Mouse (Mus musculus) lung, postnatal 0 days (tissue): ENCODE measurements at regions not wholly inside any gene's neighbourhood (a gene's known extent, or its start where the extent isn't known, plus 50 kb on each side); places are given as distances from the start of the nearest gene placed in this dataset.

Experiments used
- CTCF ChIP-seq: IDR thresholded peaks from 2 replicates; pipeline ENCODE4 v1.5.1; 2016; ENCODE audit warnings: antibody characterized with exemption, mild to moderate bottlenecking
- EP300 ChIP-seq: IDR thresholded peaks from 2 replicates; pipeline ENCODE4 v1.6.1; 2016; ENCODE audit warnings: antibody characterized with exemption, mild to moderate bottlenecking, control low read depth

DNA sequence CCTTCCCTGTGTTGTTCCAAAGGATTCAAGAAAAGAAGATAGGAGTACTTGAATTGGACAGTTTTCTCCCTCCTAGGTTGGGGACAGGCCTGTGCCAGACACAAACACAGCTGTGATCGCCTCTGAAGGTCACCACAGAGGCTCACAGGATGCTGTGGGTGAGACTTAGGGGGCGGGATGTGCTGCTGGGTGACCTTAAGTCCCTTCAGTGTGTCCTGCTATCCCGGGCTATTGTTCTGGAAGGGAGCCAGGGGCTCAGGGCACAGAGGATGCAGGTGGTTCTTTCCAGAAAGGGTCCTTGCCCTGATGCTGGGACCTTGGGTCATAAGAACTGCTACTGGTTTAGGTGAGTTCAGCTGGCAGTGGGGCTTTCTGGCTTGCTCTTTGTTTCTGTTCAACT lies 67.7 kb downstream of the Lrrc30 start:
- TF ChIP-seq CTCF (no peak), EP300 (0 out of 2 replicates have a peak, but pooled peaks have one; percentile 7)
